In genomic region chr1:143988756-143989155, GRCm38 (mm10) we compare ENCODE assay signal across 23 mouse cellular contexts. TPM values are rescaled to one million over a fixed set of nuclear protein-coding genes. Genes with fewer than 3 reads are reported as not detected.
DNase-seq lines count a peak whose midpoint lies in the region; ATAC-seq and TF ChIP-seq lines count a peak whose summit lies in the region.
"Had no signal": no experiment of that assay in that cellular context is flagged by ENCODE, and none has a peak within 500 bp of the region (broad histone marks: within the 10 kb centered on the region; RNA-seq: fewer than 3 reads in every experiment).

No protein-coding gene starts in this region.

- H3K9ac ChIP-seq in MEL (ENCODE audit: control insufficient read depth, low read depth, low read length, poor library complexity, severe bottlenecking) = no peak overlapping the region
- H3K9ac ChIP-seq: embryonic facial prominence, embryonic 13.5 days; forebrain, embryonic 13.5 days; forebrain, postnatal 0 days; hindbrain, embryonic 14.5 days; intestine, embryonic 15.5 days had no signal

- peaks cover 0 to 6% of the 10 kb centered on the region in 2 experiments; a peak in 1 of 4 replicates for H3K36me3 ChIP-seq in MEL (ENCODE audit: control insufficient read depth in 1 of 2, insufficient read depth in 2 of 2, low read length in 2 of 2)
- H3K36me3 ChIP-seq: embryonic facial prominence, embryonic 13.5 days; heart, embryonic 10.5 days; hindbrain, embryonic 10.5 days; intestine, embryonic 15.5 days had no signal

- H3K27ac ChIP-seq in MEL (ENCODE audit: control insufficient read depth, low read depth, low read length) = no peak overlapping the region
- H3K27ac ChIP-seq: embryonic facial prominence, embryonic 13.5 days; forebrain, embryonic 13.5 days; heart, embryonic 10.5 days; hindbrain, embryonic 10.5 days; hindbrain, embryonic 14.5 days; intestine, embryonic 15.5 days had no signal

- H3K9me3 ChIP-seq in MEL (replicated peaks; ENCODE audit: insufficient read depth, low read length) = no peaks in the 10 kb centered on the region
- H3K9me3 ChIP-seq: embryonic facial prominence, embryonic 13.5 days; forebrain, embryonic 13.5 days; heart, embryonic 10.5 days; hindbrain, embryonic 10.5 days; intestine, embryonic 15.5 days had no signal

- TF ChIP-seq RAD21 in MEL (IDR thresholded peaks at IDR 0.05; ENCODE audit: low read depth, low read length) = no peak

- no peak overlapping the region for H3K4me3 ChIP-seq in MEL (ENCODE audit: control insufficient read depth in 1 of 2, insufficient read depth in 1 of 2, low read depth in 2 of 2, low read length in 2 of 2)
- H3K4me3 ChIP-seq: embryonic facial prominence, embryonic 13.5 days; forebrain, embryonic 13.5 days; heart, embryonic 10.5 days; hindbrain, embryonic 10.5 days; intestine, embryonic 15.5 days had no signal

- TF ChIP-seq CTCF in MEL (IDR thresholded peaks at IDR 0.05 in 2 of 3, conservative IDR thresholded peaks at IDR 0.05 in 1 of 3; ENCODE audit: control insufficient read depth in 1 of 3, insufficient read depth in 1 of 3, low read depth in 2 of 3, low read length in 3 of 3, poor library complexity in 1 of 3, severe bottlenecking in 1 of 3) = no peak

- ATAC-seq in common myeloid progenitor, adult 5-6 weeks (replicated peaks; ENCODE audit: low read depth, poor library complexity, severe bottlenecking) = peak; percentile 78
- ATAC-seq in megakaryocyte progenitor cell, adult 5-6 weeks (replicated peaks; ENCODE audit: poor library complexity) = peak; percentile 84
- ATAC-seq in CD4-positive, CD25-positive, alpha-beta regulatory T cell, adult 4 months = no peak
- ATAC-seq: forebrain, embryonic 13.5 days; forebrain, postnatal 0 days; intestine, embryonic 15.5 days had no signal

- H3K79me2 ChIP-seq in MEL (ENCODE audit: control insufficient read depth, insufficient read depth, low read length, poor library complexity) = no peaks in the 10 kb centered on the region

- 0 out of 4 replicates have a peak, but pooled peaks cover 0 to 2% of the 10 kb centered on the region in 2 experiments for H3K4me1 ChIP-seq in MEL (ENCODE audit: control insufficient read depth in 1 of 2, insufficient read depth in 2 of 2, low read length in 2 of 2)
- H3K4me1 ChIP-seq: forebrain, embryonic 13.5 days; heart, embryonic 10.5 days; intestine, embryonic 15.5 days had no signal

- no peak for TF ChIP-seq EP300 in MEL (IDR thresholded peaks at IDR 0.05; ENCODE audit: low read depth in 1 of 2, low read length in 2 of 2)

- DNase-seq in 416B (ENCODE audit: low read depth) = peak; percentile 57
- DNase-seq in MEL (ENCODE audit: low read depth, low spot score) = peak; percentile 33
- DNase-seq in heart, postnatal 36 days = no peak
- no peak for DNase-seq in gastrocnemius, postnatal 4 days (ENCODE audit: low spot score in 2 of 2)
- DNase-seq: adrenal gland, adult 2 months; adrenal gland, postnatal 36 days; B cell, adult 2 months; cerebellum, adult 11-12 months; cerebellum, adult 9-10 months; cerebellum, postnatal 25 days; forebrain, postnatal 0 days; gastrocnemius, postnatal 14 days; heart, adult 11 months; heart, postnatal 10 days had no signal

- intact Hi-C loops in heart, postnatal 36 days (cut with DNase I) = no loop called here

- no peaks in the 10 kb centered on the region for H3K27me3 ChIP-seq in MEL (ENCODE audit: control insufficient read depth in 1 of 2, insufficient read depth in 2 of 2, low read length in 2 of 2)
- H3K27me3 ChIP-seq: embryonic facial prominence, embryonic 13.5 days; forebrain, embryonic 13.5 days; intestine, embryonic 15.5 days had no signal

- TF ChIP-seq POLR2A in MEL (IDR thresholded peaks at IDR 0.05; ENCODE audit: control insufficient read depth in 1 of 2, insufficient read depth in 1 of 2, low read depth in 1 of 2, low read length in 2 of 2, poor library complexity in 1 of 2) = no peak

TF ChIP-seq in MEL, 35 proteins besides CTCF, POLR2A, EP300 and RAD21:
- TF ChIP-seq RCOR1 (IDR thresholded peaks at IDR 0.05; ENCODE audit: low read depth, low read length) (0 out of 2 replicates have a peak, but pooled peaks have one; percentile 42), E2F4 (IDR thresholded peaks at IDR 0.05; ENCODE audit: borderline replicate concordance, low read depth, low read length) (no peak), NELFE (IDR thresholded peaks at IDR 0.05; ENCODE audit: low read depth, low read length) (no peak)

RNA-seq across cellular contexts. Expression of gene Rgs2, which starts 15.2 kb away (rescaled TPM):
- total RNA-seq in MEL (2012; rRNA removed) = 1.2 and 1.3 TPM in 2 replicates
- polyA plus RNA-seq in MEL (2012; ENCODE audit: insufficient read depth in 1 of 2, insufficient read length in 2 of 2, low read depth in 1 of 2, low replicate concordance in 2 of 2, missing spikeins in 1 of 2) = 1 to 10 TPM in 1 of 2 experiments, not detected in 1; 2.9 TPM
- total RNA-seq in common myeloid progenitor, adult 5-6 weeks (2017) = 98.6 and 123 TPM in 2 replicates
- total RNA-seq in megakaryocyte progenitor cell, adult 5-6 weeks (2015) = 137 and 196 TPM in 2 replicates
- total RNA-seq in megakaryocyte progenitor cell, adult 5-6 weeks (2017) = 73.7 and 95.2 TPM in 2 replicates
- 10 to 100 TPM; 26.8 to 81.7 TPM for total RNA-seq in heart, postnatal 36 days (2021)
- total RNA-seq in gastrocnemius, postnatal 4 days (2021) = 10 to 100 TPM; 35.2 to 36.0 TPM
- polyA plus RNA-seq in CD4-positive, CD25-positive, alpha-beta regulatory T cell, adult 4 months (2017; shearing (Covaris generic)) = 10 to 100 TPM; 32.3 to 41.6 TPM

Comparison
In these comparisons a context has a peak if more than half of its experiments do, and no peak if none do; other contexts are left out.
1. DNase-seq: peak in 416B (single experiment) and MEL (single experiment); none in heart, postnatal 36 days (0 of 2) and gastrocnemius, postnatal 4 days (0 of 2).
2. RNA of gene Rgs2, which starts 15.2 kb away (total RNA-seq): 73.7 to 196 TPM in megakaryocyte progenitor cell, adult 5-6 weeks, 98.6 to 123 TPM in common myeloid progenitor, adult 5-6 weeks, 26.8 to 81.7 TPM in heart, postnatal 36 days and 35.2 to 36.0 TPM in gastrocnemius, postnatal 4 days; 1.2 to 1.3 TPM in MEL; every median in the first group is over 10 times any median in the second.